Mouse (Mus musculus) hematopoietic stem cell, adult 5-6 weeks (primary cell): ENCODE results near the gene BC035947. TPM values are rescaled to one million over a fixed set of nuclear protein-coding genes. Genes with fewer than 3 reads are reported as not detected.

ENCODE experiments used
- total RNA-seq: library from RNA; stranded (forward); fragments of 172-1452, 232-1000 nt; gene quantifications from 2 replicates; pipeline ENCODE4 v1.2.3, GENCODE M21; 2017

Gene BC035947
- total RNA-seq, 1 experiment from 2014 or later = not detected

Other genes starting within 250 kb of the BC035947 start
- gene Sgpp2, start 201.8 kb downstream of the BC035947 start, total RNA-seq = 0.15 TPM in 1 of 2 replicates, not detected in the other
- 61.9 and 66.9 TPM in 2 replicates for gene Farsb, start 23.3 kb downstream of the BC035947 start, total RNA-seq
- not detected in 2 replicates for gene Mogat1, start 1.2 kb downstream of the BC035947 start, total RNA-seq
- gene Acsl3, start 145.7 kb upstream of the BC035947 start, total RNA-seq = 77.9 and 81.3 TPM in 2 replicates
- gene Utp14b, start 145.9 kb upstream of the BC035947 start, total RNA-seq = 26.7 and 31.3 TPM in 2 replicates